Mouse (Mus musculus): ENCODE data around the gene Tiparp.
A peak's percentile ranks its signal among the peaks of the same experiment; 100 is the strongest.

Tiparp gene

GRCm38 (mm10) chr3:65529471-65530215, 1.4 kb downstream of the Tiparp start:
- DNase-seq = peak; percentile 48

GRCm38 (mm10) chr3:65533014-65533413, 4.8 kb downstream of the Tiparp start:
- no peak for DNase-seq

- no peak for DNase-seq
Measured at GRCm38 (mm10) chr3:65533598-65533997, 5.4 kb downstream of the Tiparp start.

- no peak for DNase-seq
Measured at GRCm38 (mm10) chr3:65534488-65534887, 6.3 kb downstream of the Tiparp start.

GRCm38 (mm10) chr3:65535087-65535761, 7.0 kb downstream of the Tiparp start:
- DNase-seq = no peak

- DNase-seq = no peak
Measured at GRCm38 (mm10) chr3:65537288-65537687, 9.1 kb downstream of the Tiparp start.

- peak; percentile 62 for DNase-seq
Measured at GRCm38 (mm10) chr3:65540906-65541551, 12.8 kb downstream of the Tiparp start.

- DNase-seq = no peak
Measured at GRCm38 (mm10) chr3:65541552-65541935, 13.3 kb downstream of the Tiparp start.

- peak; percentile 60 for DNase-seq
Measured at GRCm38 (mm10) chr3:65549785-65550184, 21.6 kb downstream of the Tiparp start.

GRCm38 (mm10) chr3:65551065-65551464, 22.9 kb downstream of the Tiparp start:
- no peak for DNase-seq

GRCm38 (mm10) chr3:65554633-65555032, 26.4 kb downstream of the Tiparp start:
- DNase-seq = no peak

GRCm38 (mm10) chr3:65558679-65559078, 30.5 kb downstream of the Tiparp start:
- no peak for DNase-seq

- DNase-seq = no peak
Measured at GRCm38 (mm10) chr3:65562212-65562611, 34.0 kb downstream of the Tiparp start.

- no peak for DNase-seq
Measured at GRCm38 (mm10) chr3:65562694-65563093, 34.5 kb downstream of the Tiparp start.

- DNase-seq = peak; percentile 64
Measured at GRCm38 (mm10) chr3:65563926-65564624, 35.9 kb downstream of the Tiparp start.

- DNase-seq = peak; percentile 93
Measured at GRCm38 (mm10) chr3:65565632-65566300, 37.6 kb downstream of the Tiparp start.

- no peak for DNase-seq
Measured at GRCm38 (mm10) chr3:65569941-65570340, 41.7 kb downstream of the Tiparp start.

- DNase-seq = no peak
Measured at GRCm38 (mm10) chr3:65573516-65573915, 45.3 kb downstream of the Tiparp start.

GRCm38 (mm10) chr3:65577602-65578001, 49.4 kb downstream of the Tiparp start:
- no peak for DNase-seq

GRCm38 (mm10) chr3:65579260-65579921, 51.2 kb downstream of the Tiparp start:
- no peak for DNase-seq

GRCm38 (mm10) chr3:65581596-65581995, 53.4 kb downstream of the Tiparp start:
- DNase-seq = no peak

- DNase-seq = no peak
Measured at GRCm38 (mm10) chr3:65584329-65584728, 56.1 kb downstream of the Tiparp start.
